Mouse (Mus musculus) spleen, adult 2 months (tissue): ENCODE measurements around the gene Ctnnd2.

ENCODE experiments used
- CTCF ChIP-seq: fragments of 200-500 bp; IDR thresholded peaks from 2 replicates; pipeline ENCODE4 v1.5.1; 2011; ENCODE audit warnings: mild to moderate bottlenecking, inconsistent platforms; ENCODE audit not compliant: insufficient read depth, insufficient read length, insufficient replicate concordance; ENCODE audit errors: extremely low read depth
- POLR2A ChIP-seq: fragments of 200-500 bp; IDR thresholded peaks from 2 replicates; pipeline ENCODE4 v1.6.1; 2011; ENCODE audit warnings: low read depth, low read length, inconsistent platforms

DNA sequence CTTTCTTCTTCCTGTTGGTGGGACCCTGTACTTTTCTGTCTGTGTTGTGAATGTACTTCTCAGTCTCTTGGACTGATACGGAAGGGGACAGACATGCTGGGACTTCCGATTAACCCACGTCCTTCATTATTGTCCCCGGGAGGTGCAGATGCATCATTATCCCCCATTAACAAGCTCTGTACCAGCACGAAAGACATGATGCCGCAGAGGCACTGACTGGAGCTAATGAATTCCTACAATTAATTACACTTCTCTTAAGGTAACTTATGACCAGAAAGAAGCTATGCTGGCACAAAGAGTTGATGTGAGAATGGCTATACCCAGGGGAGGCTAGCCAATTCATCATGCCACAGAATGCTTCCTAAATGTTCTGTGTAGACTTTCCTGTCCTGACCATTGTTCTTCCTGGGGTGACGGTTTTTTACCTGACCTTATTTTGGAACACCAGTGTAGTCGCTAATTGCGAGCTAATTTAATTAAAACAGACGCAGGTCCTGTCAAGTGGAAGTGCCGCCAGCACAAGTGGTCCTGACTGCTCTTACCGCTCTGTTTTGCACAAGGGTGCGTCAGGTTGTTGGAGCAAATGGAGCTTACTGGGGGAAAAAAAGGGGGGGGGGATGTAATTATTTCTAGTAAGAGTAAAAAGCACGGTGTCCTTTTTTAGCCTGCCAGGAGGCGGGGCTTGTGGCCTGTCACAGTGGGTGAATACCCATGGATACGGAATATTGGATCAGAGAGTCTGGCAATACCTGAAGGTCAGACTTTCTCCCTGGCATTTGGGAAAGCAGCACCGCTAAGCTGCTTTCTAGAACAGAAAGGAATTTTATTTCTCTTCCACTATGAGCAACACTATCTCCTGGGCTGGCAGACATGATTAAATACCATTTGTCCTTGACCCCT lies 685.1 kb downstream of the Ctnnd2 start:
- no peak for TF ChIP-seq CTCF
- no peak for TF ChIP-seq POLR2A
